Mouse (Mus musculus) urinary bladder, postnatal 10 days (tissue): ENCODE measurements around the gene Olfr491.

Source experiments
- DNase-seq: peaks from one replicate; pipeline ENCODE4 v3.0.0; 2022; ENCODE audit warnings: low spot score

Gene Olfr491

DNA sequence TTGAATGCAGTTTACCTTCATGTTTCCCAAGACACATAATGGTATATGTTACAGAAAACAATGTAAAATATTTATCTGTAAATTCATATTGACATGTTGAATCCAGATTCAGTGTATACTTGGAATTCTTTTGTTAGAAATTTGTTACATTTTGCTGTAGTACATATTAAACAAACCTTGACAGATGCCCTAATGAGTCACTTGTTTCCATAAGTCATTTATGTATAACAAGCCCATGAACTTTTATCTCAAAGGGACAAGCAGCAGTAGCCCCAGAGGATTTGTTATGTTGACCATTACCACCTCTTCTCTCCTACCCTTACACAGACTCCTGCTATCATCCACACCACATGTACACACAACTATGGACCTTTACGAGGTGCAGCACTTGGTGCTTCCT lies at the start of gene Olfr491:
Olfr491 (plus strand) TSS at position 301 of the 400 bp plus-strand sequence.
- DNase-seq = no peak

DNA sequence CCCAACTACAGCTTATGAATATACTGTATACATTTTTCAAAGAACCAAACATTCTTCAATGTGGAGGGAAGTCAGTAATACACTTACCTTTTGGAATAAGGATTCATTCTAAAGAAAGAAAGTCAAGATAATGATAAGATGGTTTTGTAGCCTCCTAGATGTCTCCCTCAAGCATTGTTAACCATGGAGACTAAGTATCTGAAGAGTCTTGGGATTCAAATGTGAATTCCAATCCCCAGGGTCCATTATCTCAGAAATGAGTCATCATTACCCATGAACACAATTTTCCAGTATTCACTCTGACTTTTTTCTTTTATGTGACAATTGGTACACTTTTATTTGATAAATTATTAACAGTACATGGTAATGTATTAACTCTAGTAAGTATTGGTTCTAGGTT lies 24.4 kb upstream of the Olfr491 start, which contains the start of gene Olfr490:
Olfr490 (minus strand) TSS at position 101 of the 400 bp plus-strand sequence.
- DNase-seq = no peak

DNA sequence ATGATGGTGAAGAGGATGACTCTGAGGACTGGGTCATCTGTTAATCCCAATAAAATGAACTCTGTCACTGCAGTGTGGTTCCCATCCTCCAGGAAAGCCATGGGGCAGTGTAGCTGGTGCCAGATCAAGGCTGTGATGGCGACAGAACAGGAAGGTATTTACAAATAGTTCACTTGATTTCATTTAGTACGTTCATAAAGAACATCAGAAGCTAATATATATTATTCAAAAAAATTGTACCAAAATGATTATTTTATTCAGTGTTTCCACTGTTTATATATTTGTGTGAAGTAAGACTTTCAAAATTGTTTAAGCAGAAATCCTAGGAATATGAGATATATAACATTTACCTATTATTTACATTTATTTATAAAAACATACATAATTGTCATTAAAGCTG lies 10.3 kb downstream of the Olfr491 start, which contains the start of gene Olfr492:
Olfr492 (minus strand) TSS at position 101 of the 400 bp plus-strand sequence.
- no peak for DNase-seq

DNA sequence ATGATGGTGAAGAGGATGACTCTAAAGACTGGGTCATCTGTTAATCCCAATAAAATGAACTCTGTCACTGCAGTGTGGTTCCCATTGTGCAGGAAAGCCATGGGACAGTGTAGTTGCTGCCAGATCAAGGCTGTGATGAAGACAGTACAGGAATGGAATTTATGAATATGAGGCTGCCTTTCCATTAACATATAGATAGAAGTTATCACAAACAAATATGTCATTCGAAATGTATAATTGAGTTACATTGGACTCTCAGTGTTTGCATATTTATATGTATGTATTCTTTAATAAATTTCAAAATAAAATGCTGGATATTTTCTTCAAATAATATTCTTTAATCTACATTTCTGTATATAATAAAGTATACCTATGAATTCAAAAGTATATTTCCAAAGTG lies 33.6 kb downstream of the Olfr491 start, which contains the start of gene Olfr493:
Olfr493 (minus strand) TSS at position 101 of the 400 bp plus-strand sequence.
- DNase-seq = no peak

DNA sequence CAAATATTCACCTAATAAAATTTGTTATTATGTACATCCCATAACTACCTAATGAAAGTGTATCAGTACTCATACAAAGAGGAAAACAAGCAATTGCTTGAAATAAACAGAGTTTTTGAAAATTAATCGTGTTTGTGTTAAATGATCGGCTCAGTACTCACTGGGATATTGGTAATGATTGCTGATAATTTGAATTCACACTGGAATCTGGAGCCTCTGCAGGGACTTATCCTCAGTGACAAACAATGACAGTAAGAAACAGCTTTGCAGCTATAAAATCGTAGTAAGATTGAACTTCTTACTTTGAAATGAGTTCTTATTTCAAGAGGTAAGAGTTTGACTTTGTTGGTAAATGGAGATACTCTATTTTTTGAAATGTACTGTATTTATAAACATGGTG lies 51.8 kb downstream of the Olfr491 start, which contains the start of gene Olfr494:
Olfr494 (plus strand) TSS at position 301 of the 400 bp plus-strand sequence.
- no peak for DNase-seq
